Mouse (Mus musculus) neutrophil, adult 5-6 weeks (primary cell): ENCODE measurements around the gene Izumo1. TPM values are rescaled to one million over a fixed set of nuclear protein-coding genes. Genes with fewer than 3 reads are reported as not detected.

Experiments used
- ATAC-seq: fragments of 151-379, 151-347 bp; 2 replicates; pipeline ENCODE4 v1.8.0; 2017; ENCODE audit warnings: mild to moderate bottlenecking, moderate TSS enrichment; ENCODE audit not compliant: insufficient number of reproducible peaks, poor library complexity, low FRiP score, severe bottlenecking; ENCODE audit errors: extremely low read depth
- total RNA-seq: library from RNA; stranded (forward); fragments of 200-1000 nt; gene quantifications from 2 replicates; pipeline ENCODE4 v1.2.3, GENCODE M21; 2017

Gene Izumo1
- total RNA-seq, 1 experiment from 2014 or later: not detected

DNA sequence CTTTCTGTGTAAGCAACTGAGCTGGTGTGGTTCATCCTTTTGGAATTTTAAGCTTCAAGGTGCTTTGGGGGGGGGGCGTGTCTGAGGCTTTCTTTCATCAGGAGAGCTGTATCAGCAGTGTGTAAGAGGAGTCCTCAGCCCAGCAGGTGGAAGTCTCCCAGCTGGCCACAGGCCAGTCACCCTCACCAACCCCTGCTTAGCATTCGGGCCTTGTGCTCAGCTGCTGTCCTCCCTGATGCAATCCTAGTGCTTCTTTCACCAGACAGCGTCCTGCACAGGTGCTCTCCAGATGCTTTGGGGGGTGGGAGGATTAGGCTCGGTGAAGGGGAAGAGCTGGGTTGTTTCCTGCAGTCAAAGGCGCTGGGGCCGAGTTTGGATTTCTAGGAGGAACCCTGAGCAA is 5.3 kb upstream of the Izumo1 start:
- no peak for ATAC-seq

GRCm38 (mm10) chr7:45617042-45617695 is 4.4 kb upstream of the Izumo1 start, which contains the start of gene Fut1:
Gene Fut1, plus strand, starts transcription at chr7:45617289.
- ATAC-seq: no peak

DNA sequence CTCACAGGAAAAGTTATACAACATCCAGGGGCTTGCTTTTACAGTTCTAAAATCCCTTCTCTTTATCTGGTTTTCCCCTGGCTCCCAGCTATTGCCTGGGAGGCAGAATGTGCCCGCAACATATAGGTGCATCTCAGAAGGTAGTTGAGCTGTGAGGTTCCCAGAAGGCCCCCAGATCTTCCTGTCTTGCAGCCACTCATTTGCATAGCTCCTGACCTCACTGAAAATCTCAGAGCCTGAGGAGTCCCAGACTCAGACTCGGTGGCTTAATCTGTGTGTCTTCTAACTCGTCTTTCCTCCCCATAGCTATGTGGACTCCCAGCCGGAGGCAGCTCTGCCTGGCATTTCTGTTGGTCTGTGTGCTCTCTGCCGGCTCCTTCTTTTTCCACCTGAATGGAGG is 3.3 kb upstream of the Izumo1 start:
- ATAC-seq: no peak

- ATAC-seq: no peak
These were observed 2.0 kb upstream of the Izumo1 start for GRCm38 (mm10) chr7:45619592-45619991.

- ATAC-seq: no peak
These were observed 1.9 kb downstream of the Izumo1 start for GRCm38 (mm10) chr7:45623507-45623906.

DNA sequence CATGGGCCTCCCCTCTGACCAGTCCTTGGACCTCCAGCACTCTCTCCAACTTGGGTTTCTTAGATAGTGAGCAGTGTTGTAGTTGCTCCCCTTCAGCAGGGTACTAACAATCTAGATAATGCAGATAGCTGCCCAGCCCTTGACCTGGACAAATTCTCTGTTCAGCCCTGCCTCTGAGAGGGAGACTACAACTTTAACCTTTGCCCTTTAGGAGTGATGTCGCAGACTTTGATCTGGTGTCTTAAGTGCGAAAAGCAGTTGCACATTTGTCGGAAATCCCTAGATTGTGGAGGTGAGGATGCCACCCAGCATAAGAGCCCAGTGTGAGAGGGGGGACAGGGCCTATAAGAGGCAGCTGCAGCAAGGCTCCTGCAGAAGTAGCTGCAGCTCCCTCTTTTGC is 3.1 kb downstream of the Izumo1 start:
- ATAC-seq: no peak

DNA sequence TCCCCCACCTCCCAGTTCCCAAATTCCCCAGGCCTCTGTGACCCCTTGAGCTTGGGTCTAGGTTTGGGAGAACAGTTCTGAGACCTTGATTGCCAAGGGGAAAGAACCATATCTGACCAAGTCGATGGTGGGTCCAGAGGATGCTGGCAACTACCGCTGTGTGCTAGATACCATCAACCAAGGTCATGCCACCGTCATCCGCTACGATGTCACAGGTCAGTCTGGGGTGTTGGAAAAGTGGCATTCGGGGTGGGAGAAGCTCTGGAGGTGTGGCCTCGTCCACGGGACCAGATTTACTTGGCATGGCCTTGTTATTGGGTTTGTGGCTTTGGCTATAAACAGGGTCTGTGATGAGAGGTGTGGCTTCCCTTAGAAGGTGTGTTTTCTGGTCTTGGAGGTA is 3.9 kb downstream of the Izumo1 start:
- no peak for ATAC-seq

DNA sequence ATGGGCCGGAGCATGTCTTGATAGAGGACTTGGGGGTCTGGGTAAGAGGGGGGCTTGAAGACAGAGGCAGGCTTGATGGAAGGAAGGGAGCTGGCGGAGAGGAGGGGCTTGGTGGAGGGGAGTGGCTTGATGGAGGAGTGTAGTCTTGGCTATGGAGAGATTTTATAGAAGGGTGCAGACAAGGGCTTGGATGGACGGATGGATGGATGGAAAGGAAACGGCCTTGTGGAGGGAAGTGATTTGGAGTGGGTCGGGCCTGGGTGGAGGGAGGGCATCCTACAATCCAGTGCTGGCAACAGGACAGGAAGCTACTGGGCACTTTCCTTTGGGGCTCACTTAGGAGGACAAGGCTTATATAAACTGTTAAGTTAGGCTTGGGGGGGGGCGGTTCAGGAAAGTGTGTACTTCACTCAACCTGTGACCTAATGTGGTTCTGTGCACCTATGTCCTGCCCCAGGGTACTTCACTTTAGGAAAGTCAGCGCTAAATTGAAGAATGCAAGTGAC is 5.0 kb downstream of the Izumo1 start:
- no peak for ATAC-seq

GRCm38 (mm10) chr7:45627261-45627660 is 5.7 kb downstream of the Izumo1 start, which contains the start of gene Rasip1:
Gene Rasip1, plus strand, starts transcription at chr7:45627488.
- no peak for ATAC-seq

- peak; percentile 81 for ATAC-seq
These were observed 7.0 kb downstream of the Izumo1 start for GRCm38 (mm10) chr7:45628364-45629294.

- no peak for ATAC-seq
These were observed 8.7 kb downstream of the Izumo1 start for GRCm38 (mm10) chr7:45630064-45630907.

DNA sequence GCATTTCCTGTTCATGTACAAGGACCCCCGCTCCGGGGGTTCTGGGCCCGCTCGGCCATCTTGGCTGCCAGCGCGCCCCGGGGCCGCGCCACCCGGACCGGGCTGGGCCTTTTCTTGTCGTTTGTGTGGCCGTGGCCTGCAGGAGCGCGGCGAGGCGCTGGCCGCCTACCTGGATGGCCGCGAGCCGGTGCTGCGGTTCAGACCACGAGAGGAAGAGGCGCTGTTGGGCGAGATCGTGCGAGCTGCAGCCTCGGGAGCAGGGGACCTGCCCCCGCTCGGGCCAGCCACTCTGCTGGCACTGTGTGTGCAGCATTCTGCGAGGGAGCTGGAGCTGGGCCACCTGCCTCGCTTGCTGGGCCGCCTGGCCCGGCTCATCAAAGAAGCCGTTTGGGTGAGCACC is 10.9 kb downstream of the Izumo1 start:
- ATAC-seq: no peak

- peak; percentile 92 for ATAC-seq
These were observed 13.5 kb downstream of the Izumo1 start for GRCm38 (mm10) chr7:45634946-45635681.

DNA sequence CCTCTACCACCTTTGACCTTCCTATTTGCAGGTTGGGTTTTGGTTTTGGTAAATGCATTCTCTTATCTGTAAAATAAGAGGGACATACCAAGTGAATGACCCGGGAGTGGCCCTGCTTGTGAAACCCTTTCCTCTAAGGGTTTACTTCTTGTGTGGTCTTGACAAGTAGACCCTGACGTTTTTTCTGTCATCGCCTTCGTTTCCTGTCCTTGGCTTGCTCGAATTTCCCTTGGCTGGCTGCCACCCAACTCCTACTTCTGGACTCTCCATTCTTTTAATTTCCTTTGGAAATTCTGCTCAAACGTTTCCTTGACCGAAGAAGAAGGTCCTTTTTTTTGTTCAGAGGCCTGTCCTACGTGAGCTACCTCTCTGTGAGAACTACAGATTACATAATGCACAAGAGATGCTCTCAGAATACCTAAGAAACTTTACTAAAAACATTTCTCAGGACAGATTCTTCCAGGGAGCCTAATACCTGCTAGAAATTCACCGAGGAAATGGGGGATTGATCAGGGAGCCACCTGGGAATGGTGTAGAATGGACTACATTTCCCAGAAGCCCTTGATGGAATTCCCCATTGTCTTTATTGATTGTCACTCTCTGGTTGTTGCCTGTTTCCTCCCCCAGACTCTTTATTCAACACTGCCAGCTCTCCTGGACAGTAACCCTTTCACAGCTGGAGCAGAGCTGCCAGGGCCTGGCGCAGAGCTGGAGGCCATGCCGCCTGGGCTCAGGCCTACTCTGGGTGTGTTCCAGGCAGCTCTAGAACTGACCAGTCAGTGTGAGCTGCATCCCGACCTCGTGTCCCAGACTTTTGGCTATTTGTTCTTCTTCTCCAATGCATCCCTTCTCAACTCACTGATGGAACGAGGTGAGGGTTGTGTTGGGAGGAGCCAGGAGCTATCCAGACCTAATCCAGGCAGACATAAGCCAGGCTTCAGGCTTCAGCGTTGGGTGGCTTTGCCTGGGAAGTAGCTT is 14.4 kb downstream of the Izumo1 start:
- ATAC-seq: no peak

GRCm38 (mm10) chr7:45637710-45638109 is 16.1 kb downstream of the Izumo1 start:
- no peak for ATAC-seq

DNA sequence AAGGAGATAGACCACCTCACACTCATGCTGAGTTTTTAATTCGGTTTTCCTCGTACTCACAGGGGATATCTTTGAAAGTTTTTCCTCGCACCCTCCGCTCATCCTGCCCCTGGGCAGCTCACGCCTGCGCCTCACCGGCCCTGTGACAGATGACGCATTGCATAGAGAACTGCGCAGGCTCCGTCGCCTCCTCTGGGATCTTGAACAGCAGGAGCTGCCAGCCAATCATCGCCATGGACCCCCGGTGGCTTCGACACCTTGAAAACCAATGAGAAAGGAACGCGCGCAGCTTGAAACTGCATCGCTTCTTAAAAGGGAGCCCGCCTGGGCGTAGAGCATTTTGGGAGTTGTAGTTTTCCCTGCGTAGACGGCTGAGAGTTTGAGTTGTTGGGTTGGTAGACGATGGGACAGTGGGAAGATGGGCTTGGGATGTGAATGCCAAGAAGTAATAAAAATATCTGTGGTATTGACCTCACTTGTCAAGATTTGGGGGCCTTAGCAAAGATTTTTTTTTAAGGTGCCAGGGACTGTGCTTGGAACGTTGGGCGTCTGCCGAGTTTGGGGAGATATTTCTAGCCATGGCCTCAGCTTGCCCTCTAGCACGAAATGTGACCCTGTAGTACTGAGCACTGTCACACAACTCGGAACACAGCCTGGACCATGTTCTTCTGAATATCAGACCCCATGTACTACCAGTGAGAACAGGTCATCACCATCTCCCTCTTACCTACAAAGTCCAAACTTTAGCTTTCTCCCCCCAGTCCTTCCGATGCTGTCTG is 17.2 kb downstream of the Izumo1 start:
- no peak for ATAC-seq
